Mouse (Mus musculus) liver, postnatal 0 days (tissue): ENCODE measurements at regions not wholly inside any gene's neighbourhood (a gene's known extent, or its start where the extent isn't known, plus 50 kb on each side); places are given as distances from the start of the nearest gene placed in this dataset.

Experiments
- CTCF ChIP-seq: sonication (generic); IDR thresholded peaks from 2 replicates; pipeline ENCODE4 v1.5.1; 2016; ENCODE audit warnings: antibody characterized with exemption, low read depth
- EP300 ChIP-seq: IDR thresholded peaks from 2 replicates; pipeline ENCODE4 v1.6.1; 2016; ENCODE audit warnings: antibody characterized with exemption, low read depth, mild to moderate bottlenecking

- no peak for TF ChIP-seq EP300
- TF ChIP-seq CTCF: no peak
Measured at GRCm38 (mm10) chr9:11872059-11872458, 967.5 kb upstream of the Cntn5 start.
